Mouse (Mus musculus) heart, postnatal 0 days (tissue): ENCODE data around the gene Elf4.

Experiments used
- CTCF ChIP-seq: IDR thresholded peaks from 2 replicates; pipeline ENCODE4 v1.5.1; 2016; ENCODE audit warnings: antibody characterized with exemption, control low read depth, low read depth
- EP300 ChIP-seq: IDR thresholded peaks from 2 replicates; pipeline ENCODE4 v1.6.1; 2016; ENCODE audit warnings: antibody characterized with exemption, low read depth

DNA sequence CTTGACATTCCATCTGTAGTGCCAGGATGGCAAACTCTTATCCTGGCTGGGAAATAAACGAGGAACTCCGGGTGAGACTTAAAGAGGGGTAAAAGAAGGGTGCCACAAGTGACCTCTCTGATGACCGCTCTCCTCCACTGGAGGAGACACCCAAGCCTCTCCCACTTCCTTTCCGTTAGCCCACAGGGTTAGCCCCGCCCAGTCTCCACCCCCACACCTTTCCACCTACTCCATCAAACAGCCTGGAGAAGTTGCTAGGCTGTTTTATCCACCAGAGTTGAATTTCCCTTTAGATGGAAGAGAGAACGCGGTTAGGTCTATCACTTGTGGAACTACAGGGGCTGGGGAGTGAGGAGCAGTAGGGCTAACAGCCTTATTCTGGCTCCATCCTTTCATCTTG, 37.7 kb downstream of the Elf4 start:
- TF ChIP-seq CTCF (no peak), EP300 (no peak)
